Comparison of ENCODE assay signal across 10 mouse cellular contexts in genomic region chrX:93630256-93630655, GRCm38 (mm10). TPM values are rescaled to one million over a fixed set of nuclear protein-coding genes. Genes with fewer than 3 reads are reported as not detected.
DNase-seq lines count a peak whose midpoint lies in the region; ATAC-seq lines count a peak whose summit lies in the region.
"Had no signal": no experiment of that assay in that cellular context is flagged by ENCODE, and none has a peak within 500 bp of the region (broad histone marks: within the 10 kb centered on the region; RNA-seq: fewer than 3 reads in every experiment).

No protein-coding gene starts in this region.

- H3K9ac ChIP-seq in limb, embryonic 13.5 days, result no peak overlapping the region
- no peak overlapping the region for H3K9ac ChIP-seq in liver, embryonic 15.5 days

- H3K4me2 ChIP-seq in limb, embryonic 13.5 days (replicated peaks), result peak overlapping the region; percentile 65; the same call in 1 of the 2 replicates
- peak overlapping the region; percentile 68 for H3K4me2 ChIP-seq in liver, embryonic 15.5 days

- peaks cover 4% of the 10 kb centered on the region; the same call in 1 of the 2 replicates for H3K4me1 ChIP-seq in limb, embryonic 13.5 days
- H3K4me1 ChIP-seq in limb, embryonic 10.5 days, result no peaks in the 10 kb centered on the region
- H3K4me1 ChIP-seq in embryonic facial prominence, embryonic 10.5 days, result no peaks in the 10 kb centered on the region
- H3K4me1 ChIP-seq in liver, embryonic 15.5 days (replicated peaks), result peaks cover 5% of the 10 kb centered on the region

- peaks cover 4% of the 10 kb centered on the region; the same call in 1 of the 2 replicates for H3K27me3 ChIP-seq in limb, embryonic 13.5 days
- peaks cover 10% of the 10 kb centered on the region for H3K27me3 ChIP-seq in limb, embryonic 10.5 days (ENCODE audit: low read depth, poor library complexity, severe bottlenecking)
- H3K27me3 ChIP-seq in embryonic facial prominence, embryonic 10.5 days (replicated peaks; ENCODE audit: low read depth, poor library complexity, severe bottlenecking), result peaks cover 7% of the 10 kb centered on the region
- no peaks in the 10 kb centered on the region for H3K27me3 ChIP-seq in liver, embryonic 15.5 days

- WGBS in limb, embryonic 13.5 days, result 54% methylated on average over 1 of the region's 1 CpGs
- WGBS in limb, embryonic 10.5 days, result 85% methylated on average over 1 of the region's 1 CpGs
- WGBS in embryonic facial prominence, embryonic 10.5 days, result 77% methylated on average over 1 of the region's 1 CpGs
- 65% methylated on average over 1 of the region's 1 CpGs for WGBS in liver, embryonic 15.5 days (ENCODE audit: insufficient replicate concordance)

- H3K4me3 ChIP-seq in limb, embryonic 13.5 days, result no peak overlapping the region
- no peak overlapping the region for H3K4me3 ChIP-seq in limb, embryonic 10.5 days
- 0 out of 2 replicates have a peak overlapping the region, but pooled peaks have one; percentile 16 for H3K4me3 ChIP-seq in embryonic facial prominence, embryonic 10.5 days
- H3K4me3 ChIP-seq in liver, embryonic 15.5 days (replicated peaks), result peak overlapping the region; percentile 69

- no peaks in the 10 kb centered on the region for H3K36me3 ChIP-seq in limb, embryonic 13.5 days
- peaks cover 10% of the 10 kb centered on the region for H3K36me3 ChIP-seq in limb, embryonic 10.5 days
- H3K36me3 ChIP-seq in embryonic facial prominence, embryonic 10.5 days (replicated peaks), result peaks cover 12% of the 10 kb centered on the region
- H3K36me3 ChIP-seq in liver, embryonic 15.5 days (replicated peaks), result peaks cover 6% of the 10 kb centered on the region

- no peaks in the 10 kb centered on the region for H3K9me3 ChIP-seq in limb, embryonic 13.5 days
- H3K9me3 ChIP-seq in limb, embryonic 10.5 days (replicated peaks), result no peaks in the 10 kb centered on the region
- no peaks in the 10 kb centered on the region for H3K9me3 ChIP-seq in embryonic facial prominence, embryonic 10.5 days
- no peaks in the 10 kb centered on the region for H3K9me3 ChIP-seq in liver, embryonic 15.5 days (replicated peaks)

- no peak overlapping the region for H3K27ac ChIP-seq in limb, embryonic 13.5 days
- H3K27ac ChIP-seq in limb, embryonic 10.5 days, result no peak overlapping the region
- no peak overlapping the region for H3K27ac ChIP-seq in embryonic facial prominence, embryonic 10.5 days (replicated peaks)
- no peak overlapping the region for H3K27ac ChIP-seq in liver, embryonic 15.5 days (replicated peaks)

- peak; percentile 2 to 8 for DNase-seq in cerebellum, adult 18-20 months
- DNase-seq in cerebellum, adult 11-12 months, result no peak
- no peak for DNase-seq in limb, embryonic 10.5 days (ENCODE audit: low spot score)
- no peak for DNase-seq in embryonic facial prominence, embryonic 10.5 days (ENCODE audit: low spot score)
- DNase-seq in layer of hippocampus, adult 11-12 months (ENCODE audit: low spot score), result no peak
- no peak for DNase-seq in layer of hippocampus, adult 9-10 months (ENCODE audit: low spot score)
- DNase-seq: cerebellum, adult 11 months had no signal

- ATAC-seq in limb, embryonic 13.5 days (ENCODE audit: low FRiP score, low read depth), result no peak
- ATAC-seq in liver, embryonic 15.5 days (ENCODE audit: insufficient read depth), result no peak
- ATAC-seq: lung, postnatal 0 days had no signal

RNA-seq across cellular contexts. Expression of gene Pola1, which starts 1.7 kb away (rescaled TPM):
- polyA plus RNA-seq in limb, embryonic 13.5 days (2015; fragmentation: Nextera tagmentation; extraction: Ambion mirVana), result 19.0 and 19.9 TPM in 2 replicates
- 33.3 and 41.2 TPM in 2 replicates for polyA plus RNA-seq in limb, embryonic 10.5 days (2016; fragmentation: Nextera tagmentation; extraction: Ambion mirVana)
- 27.9 and 28.4 TPM in 2 replicates for polyA plus RNA-seq in embryonic facial prominence, embryonic 10.5 days (2016; fragmentation: Nextera tagmentation; extraction: Ambion mirVana)
- polyA plus RNA-seq in liver, embryonic 15.5 days (2015; fragmentation: Nextera tagmentation; extraction: Ambion mirVana), result 14.4 and 14.5 TPM in 2 replicates

RNA-seq across cellular contexts. Expression of gene Pcyt1b, which starts 24.4 kb away (rescaled TPM):
- 3.8 and 4.0 TPM in 2 replicates for polyA plus RNA-seq in limb, embryonic 13.5 days (2015; fragmentation: Nextera tagmentation; extraction: Ambion mirVana)
- polyA plus RNA-seq in limb, embryonic 10.5 days (2016; fragmentation: Nextera tagmentation; extraction: Ambion mirVana), result 2.5 and 4.8 TPM in 2 replicates
- 4.3 and 6.3 TPM in 2 replicates for polyA plus RNA-seq in embryonic facial prominence, embryonic 10.5 days (2016; fragmentation: Nextera tagmentation; extraction: Ambion mirVana)
- 7.9 and 8.1 TPM in 2 replicates for polyA plus RNA-seq in liver, embryonic 15.5 days (2015; fragmentation: Nextera tagmentation; extraction: Ambion mirVana)

Comparison
In these comparisons a context has a peak if more than half of its experiments do, and no peak if none do; other contexts are left out.
1. DNase-seq: peak in cerebellum, adult 18-20 months (2 of 2); none in cerebellum, adult 11-12 months (single experiment), limb, embryonic 10.5 days (single experiment), embryonic facial prominence, embryonic 10.5 days (single experiment), layer of hippocampus, adult 11-12 months (single experiment) and layer of hippocampus, adult 9-10 months (single experiment).
2. H3K4me3 ChIP-seq: peak in embryonic facial prominence, embryonic 10.5 days (single experiment) and liver, embryonic 15.5 days (single experiment); none in limb, embryonic 13.5 days (single experiment) and limb, embryonic 10.5 days (single experiment).